Mouse (Mus musculus) forebrain, embryonic 12.5 days (tissue): ENCODE measurements around the gene Atg101. TPM values are rescaled to one million over a fixed set of nuclear protein-coding genes. Genes with fewer than 3 reads are reported as not detected.

Experiments
- ATAC-seq: fragments of 200-750 bp; cut with Nextera tagmentation; 2 replicates; pipeline ENCODE4 v1.8.0; 2017; ENCODE audit warnings: moderate TSS enrichment; ENCODE audit not compliant: low FRiP score
- H3K27ac ChIP-seq: fragments of 300-500 bp; sonication (generic); 2 replicates; pipeline ENCODE4 v1.5.1; 2016; ENCODE audit warnings: mild to moderate bottlenecking
- H3K27me3 ChIP-seq: fragments of 300-500 bp; sonication (generic); 2 replicates; pipeline ENCODE4 v1.6.1; 2016; ENCODE audit warnings: mild to moderate bottlenecking
- H3K36me3 ChIP-seq: fragments of 300-500 bp; sonication (generic); replicated peaks from 2 replicates; pipeline ENCODE4 v1.6.1; 2016; ENCODE audit warnings: mild to moderate bottlenecking
- H3K4me1 ChIP-seq: fragments of 300-500 bp; sonication (generic); 2 replicates; pipeline ENCODE4 v1.6.1; 2016
- H3K4me2 ChIP-seq: fragments of 300-500 bp; sonication (generic); 2 replicates; pipeline ENCODE4 v1.6.1; 2016; ENCODE audit warnings: mild to moderate bottlenecking, moderate library complexity
- H3K4me3 ChIP-seq: fragments of 300-500 bp; sonication (generic); replicated peaks from 2 replicates; pipeline ENCODE4 v1.5.1; 2016; ENCODE audit warnings: mild to moderate bottlenecking
- H3K9ac ChIP-seq: fragments of 300-500 bp; sonication (generic); 2 replicates; pipeline ENCODE4 v1.6.1; 2016; ENCODE audit warnings: mild to moderate bottlenecking
- H3K9me3 ChIP-seq: fragments of 300-500 bp; sonication (generic); 2 replicates; pipeline ENCODE4 v1.6.1; 2016
- WGBS: fragments of 180-500 bp; shearing (Covaris S2); methylation state at CpG from one replicate; pipeline ENCODE4 v1.1.7; 2016; 5-methylcytosine and 5-hydroxymethylcytosine counted together
- polyA plus RNA-seq: library from polyadenylated mRNA; unstranded; fragments of >200 nt; fragmentation: Nextera tagmentation; extraction: Ambion mirVana; gene quantifications from 2 replicates; pipeline ENCODE4 v1.2.1, GENCODE M21; 2016

Atg101 gene
- polyA plus RNA-seq, 1 experiment from 2014 or later = 61.9 TPM

DNA sequence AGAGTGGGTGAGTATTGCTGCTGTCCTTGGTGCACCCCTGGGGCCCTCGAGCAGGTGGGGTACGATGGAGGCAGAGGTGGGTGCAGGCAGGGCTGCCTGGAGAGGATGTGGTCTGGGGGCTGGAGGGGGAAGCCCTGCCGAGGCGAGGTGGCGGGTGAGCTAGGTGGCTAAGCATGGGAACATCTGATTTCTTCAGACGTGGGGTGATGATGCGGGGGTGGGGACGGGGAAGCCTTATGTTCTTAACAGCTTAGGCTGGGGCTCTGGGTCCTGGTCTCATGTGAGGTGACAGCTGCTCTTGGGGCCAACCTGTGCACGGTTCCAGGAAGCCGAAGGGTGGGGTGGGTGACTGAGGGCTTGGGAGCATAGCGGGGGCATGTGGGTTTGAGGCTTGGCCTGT lies 25.7 kb upstream of the Atg101 start:
- no peak for ATAC-seq
- Histone ChIP-seq H3K4me2 (no peak overlapping the region), H3K27me3 (peaks cover 7% of the 10 kb centered on the region; the same call in 1 of the 2 replicates), H3K4me3 (no peak overlapping the region), H3K4me1 (peaks cover 14% of the 10 kb centered on the region), H3K9me3 (no peaks in the 10 kb centered on the region), H3K27ac (no peak overlapping the region), H3K9ac (no peak overlapping the region), H3K36me3 (no peaks in the 10 kb centered on the region)
- 86% methylated on average over 11 of the region's 11 CpGs for WGBS

DNA sequence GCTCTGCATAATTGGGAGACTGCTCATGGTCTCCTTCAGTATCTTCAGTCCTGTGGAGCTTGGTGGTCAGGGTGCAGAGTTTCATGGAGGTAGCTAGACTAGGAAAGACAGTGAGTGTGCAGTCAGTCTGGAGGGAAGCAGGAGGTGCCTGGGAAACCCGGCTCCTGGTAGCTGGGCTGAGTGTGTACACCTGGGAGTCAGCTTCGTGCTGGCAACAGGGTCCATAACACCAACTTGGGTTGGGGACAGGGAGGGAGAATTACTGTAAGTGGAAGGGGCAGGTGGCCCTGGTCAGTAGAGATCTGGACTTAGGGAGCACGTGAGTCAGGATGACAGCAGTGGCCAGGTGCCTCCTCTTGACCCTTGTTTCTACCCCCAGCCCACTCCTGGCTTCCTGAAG lies 24.1 kb upstream of the Atg101 start:
- 73% methylated on average over 3 of the region's 3 CpGs for WGBS
- H3K4me3 ChIP-seq = no peak overlapping the region
- H3K36me3 ChIP-seq = no peaks in the 10 kb centered on the region
- H3K9ac ChIP-seq = no peak overlapping the region
- H3K27me3 ChIP-seq = 0 out of 2 replicates have a peak, but pooled peaks cover 16% of the 10 kb centered on the region
- H3K4me2 ChIP-seq = no peak overlapping the region
- H3K9me3 ChIP-seq = no peaks in the 10 kb centered on the region
- H3K4me1 ChIP-seq = peaks cover 3% of the 10 kb centered on the region; the same call in 1 of the 2 replicates
- H3K27ac ChIP-seq = no peak overlapping the region
- ATAC-seq = no peak

DNA sequence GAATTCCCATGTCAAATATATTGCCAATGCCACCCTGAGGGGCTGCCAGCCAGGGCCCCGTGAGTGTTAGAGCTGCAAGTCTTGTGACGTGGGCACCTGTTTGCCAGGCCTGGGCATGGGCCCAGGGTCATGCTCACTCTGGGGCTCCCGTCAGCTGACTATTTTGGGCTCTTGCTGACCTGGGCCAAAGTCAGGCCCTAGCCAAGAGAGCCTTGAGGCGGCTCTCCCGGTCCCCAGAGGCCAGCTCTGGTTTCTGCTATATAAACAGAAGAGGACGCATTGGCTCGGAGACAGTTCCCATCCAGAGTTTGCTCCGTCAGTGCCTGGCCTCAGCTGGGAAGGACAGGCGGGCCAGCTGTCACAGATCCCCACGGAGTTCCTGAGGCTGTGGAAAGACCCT lies 23.7 kb upstream of the Atg101 start:
- Histone ChIP-seq H3K36me3 (no peaks in the 10 kb centered on the region), H3K4me3 (no peak overlapping the region), H3K9me3 (no peaks in the 10 kb centered on the region), H3K4me1 (peaks cover 3% of the 10 kb centered on the region; the same call in 1 of the 2 replicates), H3K27ac (no peak overlapping the region), H3K9ac (no peak overlapping the region), H3K27me3 (peaks cover 21% of the 10 kb centered on the region), H3K4me2 (no peak overlapping the region)
- no peak for ATAC-seq
- 70% methylated on average over 10 of the region's 10 CpGs for WGBS

DNA sequence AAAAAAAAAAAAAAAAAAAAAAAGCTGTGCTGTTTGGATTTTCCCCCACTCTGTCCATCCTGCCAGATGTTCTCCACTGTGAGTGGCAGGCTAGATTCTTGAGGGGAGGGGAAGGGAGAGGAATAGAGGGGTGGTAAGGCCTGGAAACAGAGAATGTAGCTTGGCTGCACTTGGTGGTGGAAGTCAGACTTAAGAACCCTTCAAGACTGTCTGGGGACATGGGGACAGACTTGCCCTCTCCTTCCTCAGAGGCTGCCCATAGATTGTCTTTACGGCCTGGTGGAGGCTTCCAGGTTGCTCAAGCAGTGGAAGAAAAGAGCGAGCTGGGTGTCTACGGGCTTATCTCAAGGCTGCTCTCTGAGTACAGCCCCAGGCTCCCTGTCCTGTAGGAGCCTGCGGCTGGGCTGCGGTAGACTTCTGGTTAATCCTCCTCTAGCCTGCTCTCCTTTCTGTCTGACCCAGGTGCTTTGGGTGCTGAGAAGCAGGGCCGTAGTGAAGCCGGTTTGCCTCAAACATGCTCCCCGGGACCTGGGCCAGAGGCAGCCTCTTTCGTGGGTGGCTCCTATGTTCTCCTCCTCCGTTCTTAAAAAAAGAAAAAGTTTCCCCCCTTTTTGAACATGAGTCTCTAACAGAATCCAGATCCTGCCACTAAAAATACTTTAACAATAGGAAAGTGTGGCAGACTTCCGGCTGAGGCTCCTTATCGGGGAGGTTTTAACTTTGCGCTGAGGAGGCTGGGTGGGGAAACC lies 23.0 kb upstream of the Atg101 start:
- no peak for ATAC-seq
- 70% methylated on average over 13 of the region's 13 CpGs for WGBS
- Histone ChIP-seq H3K4me1 (peaks cover 5% of the 10 kb centered on the region), H3K9me3 (no peaks in the 10 kb centered on the region), H3K27me3 (peaks cover 28% of the 10 kb centered on the region), H3K4me2 (no peak overlapping the region), H3K36me3 (no peaks in the 10 kb centered on the region), H3K9ac (no peak overlapping the region), H3K4me3 (no peak overlapping the region), H3K27ac (peak overlapping the region; percentile 42; the same call in 1 of the 2 replicates)

DNA sequence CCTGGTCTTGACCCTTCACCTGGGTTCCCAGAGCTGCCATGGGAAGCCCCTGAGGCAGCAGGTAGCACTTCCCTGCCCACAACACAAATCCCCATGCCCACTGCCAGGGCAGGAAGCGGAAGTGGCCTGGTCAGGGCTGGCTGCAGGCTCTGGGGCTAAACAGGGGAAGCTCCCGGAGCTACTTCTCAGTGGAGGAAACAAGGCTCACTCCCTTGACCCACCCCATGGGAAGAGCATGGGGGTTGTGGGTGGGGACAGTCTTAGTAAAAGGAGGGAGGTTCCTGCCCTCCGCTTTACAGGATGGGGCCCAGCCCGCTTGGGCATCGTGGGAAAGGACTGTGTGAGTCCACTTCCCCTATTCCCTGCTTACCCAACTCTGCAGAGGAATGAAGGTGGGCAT lies 21.6 kb upstream of the Atg101 start:
- Histone ChIP-seq H3K36me3 (no peaks in the 10 kb centered on the region), H3K4me2 (no peak overlapping the region), H3K4me1 (peaks cover 18% of the 10 kb centered on the region), H3K27ac (no peak overlapping the region), H3K9me3 (no peaks in the 10 kb centered on the region), H3K4me3 (no peak overlapping the region), H3K9ac (no peak overlapping the region), H3K27me3 (peaks cover 37% of the 10 kb centered on the region)
- no peak for ATAC-seq
- WGBS = 78% methylated on average over 5 of the region's 5 CpGs

DNA sequence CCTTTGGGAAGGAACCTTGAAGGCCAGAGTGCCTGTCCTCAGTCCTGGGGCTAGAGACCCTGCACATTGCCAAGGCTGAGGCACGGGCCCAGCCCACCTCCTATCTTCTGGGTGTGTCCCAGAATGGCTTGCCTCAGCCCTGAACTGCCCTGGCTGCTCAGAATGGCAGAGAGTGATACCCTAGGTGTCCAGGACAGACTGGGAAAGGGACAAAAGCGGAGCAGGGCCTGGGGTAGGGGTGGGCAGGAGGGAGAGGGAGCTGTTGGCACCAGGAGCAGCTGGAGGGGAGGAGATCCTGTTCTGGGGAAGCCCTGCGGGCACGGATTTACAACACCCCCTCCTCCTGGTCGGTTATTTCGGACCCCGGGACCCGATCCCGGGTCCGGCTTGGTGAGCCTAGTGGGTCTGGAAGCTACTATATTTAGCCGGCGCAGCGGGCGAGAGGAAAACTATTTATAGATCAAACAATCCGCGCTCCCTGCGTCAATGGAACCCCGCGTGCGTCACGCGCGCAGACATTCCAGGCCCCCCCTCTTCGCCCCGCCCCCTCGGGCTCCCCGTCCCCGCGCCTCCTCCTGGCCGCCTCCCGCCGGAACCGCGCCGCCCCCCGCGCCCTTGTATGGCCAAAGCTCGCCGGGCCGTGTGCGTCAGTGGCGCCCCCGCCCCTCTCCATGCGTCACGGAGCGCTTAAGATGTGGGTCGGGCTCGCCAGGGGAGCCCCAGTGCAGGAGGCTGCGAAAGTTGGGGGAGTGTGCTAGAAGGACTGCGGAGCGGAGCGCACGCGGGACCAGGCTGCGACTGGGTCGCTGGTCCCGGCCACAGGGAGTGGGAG lies 17.7 kb upstream of the Atg101 start:
- peak; percentile 78 for ATAC-seq
- WGBS = 0% methylated on average over 52 of the region's 57 CpGs
- Histone ChIP-seq H3K4me3 (peak overlapping the region; percentile 51), H3K27ac (no peak overlapping the region), H3K27me3 (peaks cover 50% of the 10 kb centered on the region), H3K36me3 (peaks cover 7% of the 10 kb centered on the region; the same call in 1 of the 2 replicates), H3K4me1 (peaks cover 16% of the 10 kb centered on the region), H3K9ac (peak overlapping the region; percentile 64), H3K9me3 (no peaks in the 10 kb centered on the region), H3K4me2 (peak overlapping the region; percentile 93)

DNA sequence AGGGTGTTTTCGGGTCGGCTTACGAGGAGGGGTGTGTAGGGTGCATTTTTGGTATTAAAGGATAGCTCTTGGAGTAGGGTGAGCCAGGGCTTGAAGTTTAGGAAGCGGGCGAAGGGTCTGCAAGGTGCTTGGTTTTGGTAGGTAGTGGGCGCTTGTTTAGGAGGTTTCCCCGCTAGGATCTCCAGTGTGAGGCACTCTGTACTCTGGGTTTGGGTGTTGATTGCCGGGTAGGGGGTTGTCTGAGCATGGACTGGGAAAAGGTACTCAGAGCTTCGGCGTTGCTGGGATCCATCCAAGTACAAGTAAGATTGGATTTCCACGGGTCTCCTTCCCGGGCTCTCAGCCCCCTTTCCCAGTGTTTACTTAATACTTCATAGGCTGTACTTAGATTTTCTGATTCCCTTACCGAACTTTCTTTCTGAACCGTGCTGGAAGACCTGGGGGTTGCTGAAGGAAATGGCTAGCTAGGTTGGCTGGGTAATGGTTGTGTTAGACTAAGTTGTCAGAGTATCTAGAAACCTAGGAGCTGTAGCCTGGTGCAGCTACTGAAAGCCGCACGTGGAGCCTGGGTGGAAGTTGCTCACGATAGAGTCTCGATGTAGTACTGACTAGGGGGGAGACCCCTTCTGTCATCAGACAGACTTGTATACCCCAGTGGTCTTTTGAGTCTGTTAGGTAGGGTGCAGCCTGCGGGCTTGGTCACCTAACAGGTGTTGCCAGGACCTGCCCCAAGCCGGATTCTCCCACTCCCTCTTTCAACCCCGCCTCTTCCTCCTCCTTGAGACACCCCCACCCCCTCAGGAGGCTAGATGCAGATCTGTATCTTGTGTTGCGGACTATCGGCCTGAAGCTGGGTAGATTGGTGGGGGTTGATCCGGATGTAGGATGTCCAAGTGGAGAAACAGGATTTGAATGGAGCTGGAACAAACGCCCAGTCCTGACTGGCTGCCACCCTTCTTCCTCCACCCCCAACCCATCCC lies 16.7 kb upstream of the Atg101 start:
- Histone ChIP-seq H3K4me2 (peak overlapping the region; percentile 93), H3K27me3 (peaks cover 50% of the 10 kb centered on the region), H3K9me3 (no peaks in the 10 kb centered on the region), H3K9ac (peak overlapping the region; percentile 64), H3K27ac (no peak overlapping the region), H3K36me3 (peaks cover 9% of the 10 kb centered on the region; the same call in 1 of the 2 replicates), H3K4me3 (peak overlapping the region; percentile 51), H3K4me1 (peaks cover 16% of the 10 kb centered on the region)
- WGBS = 7% methylated on average over 25 of the region's 25 CpGs
- ATAC-seq = no peak

DNA sequence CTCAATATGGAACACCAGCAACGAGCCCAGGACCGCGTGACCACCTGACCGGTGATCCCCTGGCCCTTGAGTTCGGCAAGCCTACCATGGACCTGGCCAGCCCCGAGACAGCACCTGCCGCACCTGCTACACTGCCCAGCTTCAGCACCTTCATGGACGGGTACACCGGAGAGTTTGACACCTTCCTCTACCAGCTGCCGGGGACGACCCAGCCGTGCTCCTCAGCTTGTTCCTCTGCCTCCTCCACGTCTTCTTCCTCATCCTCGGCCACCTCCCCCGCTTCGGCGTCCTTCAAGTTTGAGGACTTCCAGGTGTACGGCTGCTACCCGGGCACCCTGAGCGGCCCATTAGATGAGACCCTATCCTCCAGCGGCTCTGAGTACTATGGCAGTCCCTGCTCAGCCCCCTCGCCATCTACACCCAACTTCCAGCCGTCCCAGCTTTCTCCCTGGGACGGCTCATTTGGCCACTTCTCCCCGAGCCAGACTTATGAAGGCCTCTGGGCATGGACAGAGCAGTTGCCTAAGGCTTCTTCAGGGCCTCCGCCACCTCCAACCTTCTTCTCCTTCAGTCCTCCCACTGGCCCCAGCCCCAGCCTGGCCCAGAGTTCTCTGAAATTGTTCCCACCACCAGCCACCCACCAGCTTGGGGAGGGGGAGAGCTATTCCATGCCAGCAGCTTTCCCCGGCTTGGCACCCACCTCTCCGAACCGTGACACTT lies 13.8 kb upstream of the Atg101 start:
- Histone ChIP-seq H3K27me3 (peaks cover 36% of the 10 kb centered on the region), H3K4me2 (no peak overlapping the region), H3K36me3 (peaks cover 22% of the 10 kb centered on the region), H3K9ac (no peak overlapping the region), H3K4me1 (peaks cover 16% of the 10 kb centered on the region), H3K9me3 (no peaks in the 10 kb centered on the region), H3K4me3 (no peak overlapping the region), H3K27ac (no peak overlapping the region)
- 92% methylated on average over 29 of the region's 29 CpGs for WGBS
- no peak for ATAC-seq

DNA sequence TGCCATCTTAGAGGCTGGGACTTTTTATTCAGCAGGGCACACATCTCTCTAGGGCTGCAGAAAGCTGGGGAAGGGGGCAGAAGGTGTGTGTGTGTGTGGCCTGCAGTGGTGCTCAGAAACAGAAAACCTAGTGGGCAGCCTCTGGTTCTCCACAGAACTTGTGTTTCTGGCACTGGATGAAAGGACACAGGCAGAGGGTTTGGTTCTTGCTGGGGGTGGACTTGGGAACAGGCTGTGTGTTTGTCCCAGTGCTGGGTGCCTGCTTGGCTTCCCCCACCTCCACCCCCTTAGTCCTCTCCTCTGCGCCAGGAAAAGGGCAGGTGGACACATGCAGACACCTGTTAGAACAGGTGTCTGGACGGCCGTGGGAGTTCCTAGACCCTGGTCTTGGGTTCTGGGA lies 13.0 kb upstream of the Atg101 start:
- WGBS = 85% methylated on average over 3 of the region's 3 CpGs
- Histone ChIP-seq H3K4me2 (no peak overlapping the region), H3K9ac (no peak overlapping the region), H3K36me3 (peaks cover 22% of the 10 kb centered on the region), H3K9me3 (no peaks in the 10 kb centered on the region), H3K4me3 (no peak overlapping the region), H3K4me1 (peaks cover 12% of the 10 kb centered on the region), H3K27ac (no peak overlapping the region), H3K27me3 (peaks cover 27% of the 10 kb centered on the region)
- ATAC-seq = no peak

DNA sequence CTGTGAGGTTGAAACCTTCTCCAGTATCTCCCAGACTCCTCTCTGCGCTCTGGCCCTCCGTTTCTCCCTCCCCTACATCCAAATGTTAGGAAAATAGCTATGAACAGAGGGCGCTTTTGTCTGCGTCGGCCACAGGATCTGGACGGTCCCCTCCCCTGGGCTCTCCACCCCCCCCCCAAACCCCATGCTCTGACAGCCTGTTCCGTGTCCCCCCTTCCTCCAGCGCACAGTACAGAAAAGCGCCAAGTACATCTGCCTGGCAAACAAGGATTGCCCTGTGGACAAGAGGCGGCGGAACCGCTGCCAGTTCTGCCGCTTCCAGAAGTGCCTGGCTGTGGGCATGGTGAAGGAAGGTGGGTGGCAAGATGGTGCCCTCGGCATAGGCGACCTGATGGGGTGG lies 12.6 kb upstream of the Atg101 start:
- Histone ChIP-seq H3K36me3 (peaks cover 22% of the 10 kb centered on the region), H3K9me3 (no peaks in the 10 kb centered on the region), H3K27ac (no peak overlapping the region), H3K9ac (no peak overlapping the region), H3K4me3 (no peak overlapping the region), H3K4me2 (no peak overlapping the region), H3K27me3 (peaks cover 23% of the 10 kb centered on the region), H3K4me1 (peaks cover 9% of the 10 kb centered on the region)
- ATAC-seq = no peak
- 93% methylated on average over 15 of the region's 15 CpGs for WGBS

DNA sequence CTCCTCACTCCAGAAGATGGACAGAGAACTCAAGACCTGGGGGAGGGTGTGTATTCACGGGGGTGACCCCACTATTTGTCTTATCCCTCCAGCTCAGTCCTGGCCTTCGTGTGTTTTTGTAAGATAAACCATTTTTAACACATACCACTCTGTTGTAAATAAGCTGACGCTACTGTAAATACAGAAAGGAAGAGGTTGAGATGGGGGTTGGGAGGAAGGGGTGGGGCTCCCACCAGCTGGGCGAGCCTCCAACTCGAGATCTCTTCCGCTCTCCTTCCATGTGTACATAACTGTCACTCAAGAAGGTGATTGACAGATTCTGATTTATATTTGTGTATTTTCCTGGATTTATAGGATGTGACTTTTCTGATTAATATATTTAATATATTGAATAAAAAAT lies 9.7 kb upstream of the Atg101 start:
- peaks cover 22% of the 10 kb centered on the region for H3K36me3 ChIP-seq
- no peak overlapping the region for H3K9ac ChIP-seq
- H3K4me3 ChIP-seq = no peak overlapping the region
- ATAC-seq = no peak
- no peaks in the 10 kb centered on the region for H3K27me3 ChIP-seq
- 85% methylated on average over 6 of the region's 6 CpGs for WGBS
- no peaks in the 10 kb centered on the region for H3K9me3 ChIP-seq
- H3K4me1 ChIP-seq = peaks cover 16% of the 10 kb centered on the region
- no peak overlapping the region for H3K4me2 ChIP-seq
- no peak overlapping the region for H3K27ac ChIP-seq
